Mouse (Mus musculus) myocyte (in vitro differentiated cells): Measurements from ENCODE around the gene Plcb1.

Experiments used
- MYOG ChIP-seq, 3 experiments: IDR thresholded peaks; one replicate each; pipeline ENCODE4 v1.6.1; 2011; ENCODE audit warnings: control low read depth in 2 of 3, low read depth in 2 of 3, mild to moderate bottlenecking in 2 of 3; ENCODE audit not compliant: insufficient read length in 2 of 3, control insufficient read depth in 1 of 3, insufficient read depth in 1 of 3
- POLR2A ChIP-seq: IDR thresholded peaks from one replicate; pipeline ENCODE4 v1.6.1; 2011; ENCODE audit warnings: low read depth, mild to moderate bottlenecking, control low read depth, moderate library complexity; ENCODE audit not compliant: insufficient read length

- TF ChIP-seq POLR2A: no peak
- no peak for TF ChIP-seq MYOG (IDR thresholded peaks at IDR 0.05; ENCODE audit: control insufficient read depth in 1 of 3, insufficient read depth in 1 of 3, insufficient read length in 2 of 3, low read depth in 2 of 3)
These were observed 433.5 kb downstream of the Plcb1 start for GRCm38 (mm10) chr2:135219406-135219805.
